Mouse (Mus musculus) CH12.LX (cell line): ENCODE data around the gene Bckdha. TPM values are rescaled to one million over a fixed set of nuclear protein-coding genes. Genes with fewer than 3 reads are reported as not detected.

Source experiments
- DNase-seq: peaks from one replicate; pipeline ENCODE4 v3.0.0-alpha.2; 2013; ENCODE audit errors: extremely low read depth
- H3K27ac ChIP-seq: 2 replicates; pipeline ENCODE4 v1.5.1; 2012; ENCODE audit warnings: low read depth, mild to moderate bottlenecking, control low read depth, moderate library complexity; ENCODE audit not compliant: insufficient read depth
- H3K27me3 ChIP-seq: replicated peaks from 2 replicates; pipeline ENCODE3; 2012; ENCODE audit warnings: inconsistent platforms
- H3K36me3 ChIP-seq, 2 experiments: replicated peaks in 1 of 2; 2 replicates each; pipeline versions ENCODE3 to v1.6.1; 2012; ENCODE audit warnings: inconsistent platforms in 1 of 2, low read length in 1 of 2, mild to moderate bottlenecking in 1 of 2, mixed read lengths in 1 of 2, moderate library complexity in 1 of 2; ENCODE audit not compliant: control insufficient read depth in 1 of 2, insufficient read depth in 1 of 2
- H3K4me1 ChIP-seq, 2 experiments: 2 replicates each; pipeline ENCODE4 v1.6.1; 2012; ENCODE audit warnings: inconsistent platforms in 1 of 2, moderate library complexity in 1 of 2; ENCODE audit not compliant: insufficient read depth in 2 of 2, control insufficient read depth in 1 of 2
- H3K4me2 ChIP-seq: 2 replicates; pipeline ENCODE4 v1.6.1; 2012; ENCODE audit warnings: low read depth, mild to moderate bottlenecking, control low read depth; ENCODE audit not compliant: poor library complexity, insufficient read depth, severe bottlenecking
- H3K4me3 ChIP-seq, 3 experiments: fragments of 150-350 bp in 1 of 3; sonication (generic) in 1 of 3; replicated peaks in 1 of 3; 2 replicates each; pipeline versions ENCODE3 to v1.5.1; 2011 to 2012; ENCODE audit warnings: low read depth in 2 of 3, low read length in 2 of 3, mild to moderate bottlenecking in 2 of 3, moderate library complexity in 2 of 3, control low read depth in 1 of 3, improper control_type of control experiment in 1 of 3, inconsistent platforms in 1 of 3, mixed read lengths in 1 of 3; ENCODE audit not compliant: poor library complexity in 1 of 3
- H3K79me2 ChIP-seq: replicated peaks from 2 replicates; pipeline ENCODE4 v1.6.1; 2012; ENCODE audit warnings: mild to moderate bottlenecking, moderate library complexity; ENCODE audit not compliant: control insufficient read depth, poor library complexity, insufficient read depth, severe bottlenecking; ENCODE audit errors: extremely low read depth
- H3K9ac ChIP-seq: 2 replicates; pipeline ENCODE4 v1.6.1; 2012; ENCODE audit warnings: low read depth, mild to moderate bottlenecking, control low read depth, moderate library complexity; ENCODE audit not compliant: insufficient read depth
- H3K9me3 ChIP-seq: replicated peaks from 2 replicates; pipeline ENCODE3; 2012; ENCODE audit warnings: low read length, inconsistent platforms, mixed read lengths
- CTCF ChIP-seq, 2 experiments: IDR thresholded peaks in 1 of 2; conservative IDR thresholded peaks in 1 of 2; 2 replicates each; pipeline ENCODE4 v1.5.1; 2011 to 2012; ENCODE audit warnings: low read depth in 2 of 2, low read length in 2 of 2, improper control_type of control experiment in 1 of 2, inconsistent platforms in 1 of 2, mild to moderate bottlenecking in 1 of 2, moderate library complexity in 1 of 2
- ELF1 ChIP-seq: IDR thresholded peaks from 2 replicates; pipeline ENCODE4 v1.6.1; 2014; ENCODE audit warnings: low read depth, mild to moderate bottlenecking, inconsistent platforms, low read length, improper control_type of control experiment
- ETS1 ChIP-seq: conservative IDR thresholded peaks from 2 replicates; pipeline ENCODE4 v1.6.1; 2012; ENCODE audit warnings: low read depth, mild to moderate bottlenecking, inconsistent platforms, low read length, improper control_type of control experiment, moderate library complexity
- HCFC1 ChIP-seq: IDR thresholded peaks from 2 replicates; pipeline ENCODE4 v1.6.1; 2012; ENCODE audit warnings: low read depth, mild to moderate bottlenecking, inconsistent platforms, low read length, improper control_type of control experiment
- IRF4 ChIP-seq: IDR thresholded peaks from 2 replicates; pipeline ENCODE4 v1.6.1; 2014; ENCODE audit warnings: low read depth, mild to moderate bottlenecking, inconsistent platforms, low read length, improper control_type of control experiment
- KAT2A ChIP-seq: IDR thresholded peaks from 2 replicates; pipeline ENCODE4 v1.6.1; 2012; ENCODE audit warnings: low read length, improper control_type of control experiment, inconsistent platforms; ENCODE audit not compliant: insufficient replicate concordance
- MAFK ChIP-seq: IDR thresholded peaks from 2 replicates; pipeline ENCODE4 v1.6.1; 2011; ENCODE audit warnings: low read length, improper control_type of control experiment; ENCODE audit not compliant: insufficient replicate concordance
- NRF1 ChIP-seq: IDR thresholded peaks from 2 replicates; pipeline ENCODE4 v1.6.1; 2014; ENCODE audit warnings: low read depth, mild to moderate bottlenecking, inconsistent platforms, low read length, improper control_type of control experiment, moderate library complexity
- PAX5 ChIP-seq: IDR thresholded peaks from 2 replicates; pipeline ENCODE4 v1.6.1; 2012; ENCODE audit warnings: low read length, inconsistent platforms, mixed read lengths
- TCF12 ChIP-seq: IDR thresholded peaks from 2 replicates; pipeline ENCODE4 v1.6.1; 2014; ENCODE audit warnings: low read depth, mild to moderate bottlenecking, inconsistent platforms, low read length, improper control_type of control experiment
- ZC3H11A ChIP-seq: IDR thresholded peaks from 2 replicates; pipeline ENCODE4 v1.6.1; 2012; ENCODE audit warnings: low read depth, mild to moderate bottlenecking, inconsistent platforms, low read length, improper control_type of control experiment
- dilution Hi-C: fragments of 300-500 bp; cut with MboI; formaldehyde crosslinking; loops from 2 replicates; pipeline ENCODE4 v1.14.3; 2020; ENCODE audit warnings: low sequenced_read_pairs; ENCODE audit not compliant: extremely low pct_unique_long_range_greater_than_20kb, extremely low pct_ligation_motif_present
- in situ Hi-C: fragments of 300-500 bp; cut with MboI; formaldehyde crosslinking; loops from 3 replicates; pipeline ENCODE4 v1.14.3; 2019; ENCODE audit warnings: low sequenced_read_pairs, low pct_ligation_motif_present, low pct_unique_long_range_greater_than_20kb, mixed read lengths
- polyA plus RNA-seq: library from polyadenylated mRNA; unstranded; fragments of >175 nt; gene quantifications from 2 replicates; pipeline ENCODE4 v1.2.1, GENCODE M21; 2012; ENCODE audit warnings: low read depth; ENCODE audit not compliant: insufficient read length
- total RNA-seq, 2 experiments: library from RNA; depleted of rRNA; stranded (reverse); fragments of 300-350 nt in 1 of 2; fragments of >200 nt in 1 of 2; gene quantifications; 2 replicates each; pipeline ENCODE4 v1.2.3; 2012 to 2014

Gene Bckdha
- total and polyA plus RNA-seq, 3 experiments = 17.2 to 21.4 (median 19.9) TPM

- Histone ChIP-seq H3K4me2 (0 out of 2 replicates have a peak overlapping the region, but pooled peaks have one; percentile 27), H3K36me3 (no peaks in the 10 kb centered on the region), H3K27me3 (peaks cover 2% of the 10 kb centered on the region), H3K9ac (no peak overlapping the region), H3K4me1 (peaks cover 16 to 23% of the 10 kb centered on the region in 2 experiments), H3K27ac (no peak overlapping the region), H3K79me2 (no peaks in the 10 kb centered on the region), H3K9me3 (peaks cover 9% of the 10 kb centered on the region), H3K4me3 (no peak overlapping the region)
- dilution Hi-C loops = no loop called here
- TF ChIP-seq NRF1 (no peak), ELF1 (no peak), ETS1 (0 out of 2 replicates have a peak, but pooled peaks have one; percentile 7), PAX5 (no peak), ZC3H11A (no peak), IRF4 (0 out of 2 replicates have a peak, but pooled peaks have one; percentile 26), MAFK (no peak), TCF12 (peak; percentile 21; the same call in 1 of the 2 replicates), KAT2A (no peak), CTCF (conservative IDR thresholded peaks at IDR 0.05 in 1 of 2, IDR thresholded peaks at IDR 0.05 in 1 of 2; ENCODE audit: low read depth in 2 of 2, low read length in 2 of 2) (no peak)
- DNase-seq = peak; percentile 72
- in situ Hi-C loops = no loop called here
Observed at GRCm38 (mm10) chr7:25585351-25586204, 73.2 kb downstream of the Bckdha start.

- Histone ChIP-seq H3K9ac (no peak overlapping the region), H3K27me3 (peaks cover 2% of the 10 kb centered on the region), H3K4me3 (no peak overlapping the region), H3K27ac (no peak overlapping the region), H3K36me3 (no peaks in the 10 kb centered on the region), H3K79me2 (no peaks in the 10 kb centered on the region), H3K9me3 (peaks cover 9% of the 10 kb centered on the region), H3K4me1 (peaks cover 16 to 23% of the 10 kb centered on the region in 2 experiments), H3K4me2 (no peak overlapping the region)
- in situ Hi-C loops (no loop called here), dilution Hi-C loops (no loop called here)
- DNase-seq = peak; percentile 50
- TF ChIP-seq HCFC1 = no peak
- peak; percentile 40 for TF ChIP-seq ETS1
Observed at GRCm38 (mm10) chr7:25584651-25585050, 74.1 kb downstream of the Bckdha start.
